Mouse (Mus musculus) lung, embryonic 16.5 days (tissue): ENCODE results near the gene Sh2b1. TPM values are rescaled to one million over a fixed set of nuclear protein-coding genes. Genes with fewer than 3 reads are reported as not detected.

Experiments
- ATAC-seq: fragments of 200-750 bp; cut with Nextera tagmentation; 2 replicates; pipeline ENCODE4 v1.8.0; 2017; ENCODE audit warnings: low read depth, mild to moderate bottlenecking, moderate library complexity
- H3K27ac ChIP-seq: fragments of 300-500 bp; sonication (generic); 2 replicates; pipeline ENCODE4 v1.5.1; 2014; ENCODE audit warnings: mild to moderate bottlenecking, control low read depth, low read length
- H3K27me3 ChIP-seq: fragments of 300-500 bp; sonication (generic); 2 replicates; pipeline ENCODE4 v1.6.1; 2014; ENCODE audit warnings: low read depth, low read length, mixed read lengths; ENCODE audit not compliant: control insufficient read depth, insufficient read depth
- H3K36me3 ChIP-seq: fragments of 300-500 bp; sonication (generic); 2 replicates; pipeline ENCODE4 v1.6.1; 2014; ENCODE audit warnings: low read length; ENCODE audit not compliant: control insufficient read depth, insufficient read depth
- H3K4me1 ChIP-seq: fragments of 300-500 bp; sonication (generic); replicated peaks from 2 replicates; pipeline ENCODE4 v1.6.1; 2014; ENCODE audit warnings: low read length, mixed read lengths; ENCODE audit not compliant: control insufficient read depth, insufficient read depth
- H3K4me2 ChIP-seq: fragments of 300-500 bp; sonication (generic); 2 replicates; pipeline ENCODE4 v1.6.1; 2014; ENCODE audit warnings: low read depth, low read length, control low read depth
- H3K4me3 ChIP-seq: fragments of 300-500 bp; sonication (generic); 2 replicates; pipeline ENCODE4 v1.5.1; 2014; ENCODE audit warnings: mild to moderate bottlenecking, low read length, control low read depth
- H3K9ac ChIP-seq: fragments of 300-500 bp; sonication (generic); 2 replicates; pipeline ENCODE4 v1.6.1; 2014; ENCODE audit warnings: low read length, control low read depth
- H3K9me3 ChIP-seq: fragments of 300-500 bp; sonication (generic); 2 replicates; pipeline ENCODE4 v1.6.1; 2016; ENCODE audit warnings: low read length; ENCODE audit not compliant: control insufficient read depth
- WGBS: fragments of 180-500 bp; shearing (Covaris S2); extraction: QIAGEN DNeasy Blood & Tissue Kit; methylation state at CpG from one replicate; pipeline ENCODE4 v1.1.7; 2014; 5-methylcytosine and 5-hydroxymethylcytosine counted together
- polyA plus RNA-seq: library from polyadenylated mRNA; unstranded; fragments of >200 nt; fragmentation: Nextera tagmentation; extraction: Ambion mirVana; gene quantifications from 2 replicates; pipeline ENCODE4 v1.2.1, GENCODE M21; 2015

The Sh2b1 gene
- polyA plus RNA-seq, 1 experiment from 2014 or later = 48.5 TPM

DNA sequence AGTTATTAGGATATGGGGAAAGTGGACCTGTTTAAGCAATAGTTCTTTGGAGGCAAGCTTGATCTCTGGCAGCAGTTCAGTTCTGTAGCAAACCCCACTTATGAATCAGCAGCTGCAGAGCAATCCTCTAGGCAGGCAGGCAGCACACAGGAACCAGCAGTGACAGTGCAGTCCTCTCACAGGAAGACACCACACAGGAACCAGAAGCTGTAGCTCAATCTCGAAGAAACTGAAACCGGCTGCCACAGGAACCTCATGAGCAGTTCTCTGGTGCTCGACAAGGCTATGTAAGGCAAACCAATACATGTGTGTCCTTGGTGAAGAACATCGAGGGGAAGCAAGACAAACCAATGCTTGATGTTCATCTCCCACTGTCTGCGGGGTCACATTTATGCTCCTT lies 53.5 kb downstream of the Sh2b1 start:
- WGBS = 86% methylated on average over 5 of the region's 5 CpGs
- Histone ChIP-seq H3K4me1 (no peaks in the 10 kb centered on the region), H3K4me3 (no peak overlapping the region), H3K9ac (no peak overlapping the region), H3K9me3 (no peaks in the 10 kb centered on the region), H3K27ac (no peak overlapping the region), H3K36me3 (no peaks in the 10 kb centered on the region), H3K4me2 (no peak overlapping the region), H3K27me3 (no peaks in the 10 kb centered on the region)
- ATAC-seq = no peak

DNA sequence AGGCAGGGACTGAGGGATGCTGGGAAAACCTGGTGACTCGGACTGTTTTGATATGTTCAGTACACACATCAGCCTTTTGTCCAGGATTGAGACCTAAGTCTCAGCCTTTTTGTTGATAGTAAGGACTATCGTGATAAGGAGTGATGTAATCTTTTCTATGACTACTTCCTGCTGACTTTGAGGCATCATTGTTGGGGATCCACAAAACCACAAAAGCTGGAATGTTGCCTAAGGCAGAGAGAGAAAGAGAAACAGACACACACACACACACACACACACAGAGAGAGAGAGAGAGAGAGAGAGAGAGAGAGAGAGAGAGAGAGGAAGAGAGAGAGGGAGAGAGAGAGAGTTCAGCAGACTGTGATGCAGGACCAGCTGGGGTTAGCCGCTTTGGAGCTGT lies 56.7 kb downstream of the Sh2b1 start:
- H3K4me2 ChIP-seq = no peak overlapping the region
- no peaks in the 10 kb centered on the region for H3K4me1 ChIP-seq
- ATAC-seq = no peak
- H3K9me3 ChIP-seq = no peaks in the 10 kb centered on the region
- H3K27me3 ChIP-seq = no peaks in the 10 kb centered on the region
- H3K4me3 ChIP-seq = no peak overlapping the region
- 36% methylated on average over 3 of the region's 3 CpGs for WGBS
- no peak overlapping the region for H3K9ac ChIP-seq
- H3K36me3 ChIP-seq = no peaks in the 10 kb centered on the region
- no peak overlapping the region for H3K27ac ChIP-seq

DNA sequence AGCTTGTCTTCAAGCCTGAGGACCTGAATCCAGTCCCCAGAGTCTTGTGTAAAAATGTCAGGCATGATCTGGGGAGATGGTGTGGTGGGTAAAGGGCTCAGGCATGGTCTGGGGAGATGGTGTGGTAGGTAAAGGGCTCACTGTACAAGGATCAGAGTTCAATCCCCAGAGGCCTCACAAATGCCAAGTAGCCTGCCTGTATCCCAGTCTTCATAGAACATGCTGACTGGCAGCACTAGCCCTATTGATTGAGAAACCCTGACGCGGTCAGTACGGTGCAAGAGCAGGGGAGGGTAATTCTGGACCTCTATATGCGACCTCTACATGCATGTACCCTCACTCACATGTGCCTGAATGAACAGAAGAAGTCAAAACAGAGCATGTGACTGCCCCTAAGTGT lies 57.6 kb downstream of the Sh2b1 start:
- Histone ChIP-seq H3K36me3 (no peaks in the 10 kb centered on the region), H3K4me2 (no peak overlapping the region), H3K4me3 (no peak overlapping the region), H3K27me3 (no peaks in the 10 kb centered on the region), H3K9ac (no peak overlapping the region), H3K27ac (no peak overlapping the region), H3K9me3 (no peaks in the 10 kb centered on the region), H3K4me1 (no peaks in the 10 kb centered on the region)
- ATAC-seq = no peak
- 87% methylated on average over 4 of the region's 4 CpGs for WGBS

DNA sequence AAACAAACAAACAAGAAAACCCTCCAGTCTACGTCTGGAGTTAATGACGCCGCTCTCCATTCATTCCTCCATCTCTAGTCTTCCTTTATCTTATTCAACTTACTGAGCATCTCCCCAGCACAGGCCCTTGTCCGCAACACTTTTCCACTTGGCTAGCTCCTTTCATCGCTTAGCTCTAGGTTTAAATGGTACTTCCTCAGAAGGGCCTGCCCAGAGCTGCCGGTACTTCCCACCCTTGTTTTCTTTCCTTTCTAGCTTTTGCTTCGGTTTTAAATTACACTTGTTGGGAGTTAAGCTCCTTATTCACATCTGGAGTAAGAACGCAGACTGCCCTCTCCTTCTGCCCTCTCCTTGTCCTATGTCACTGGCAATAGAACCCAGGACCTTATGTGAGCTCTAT lies 58.2 kb downstream of the Sh2b1 start:
- Histone ChIP-seq H3K9me3 (no peaks in the 10 kb centered on the region), H3K36me3 (no peaks in the 10 kb centered on the region), H3K4me1 (no peaks in the 10 kb centered on the region), H3K27ac (no peak overlapping the region), H3K4me2 (no peak overlapping the region), H3K27me3 (no peaks in the 10 kb centered on the region), H3K9ac (no peak overlapping the region), H3K4me3 (no peak overlapping the region)
- ATAC-seq = no peak
- 65% methylated on average over 8 of the region's 8 CpGs for WGBS

Other genes starting within 250 kb of the Sh2b1 start
- 14.0 and 16.5 TPM in 2 replicates for gene Sbk1, start 202.8 kb downstream of the Sh2b1 start, polyA plus RNA-seq
- 4.5 and 10.9 TPM in 2 replicates for gene Lat, start 105.9 kb downstream of the Sh2b1 start, polyA plus RNA-seq
- 54.3 and 55.1 TPM in 2 replicates for gene Spns1, start 98.0 kb downstream of the Sh2b1 start, polyA plus RNA-seq
- gene Nfatc2ip, start 78.7 kb downstream of the Sh2b1 start, polyA plus RNA-seq = 2.3 and 2.4 TPM in 2 replicates
- 0.09 and 0.11 TPM in 2 replicates for gene Cd19, start 60.5 kb downstream of the Sh2b1 start, polyA plus RNA-seq
- 34.2 and 35.3 TPM in 2 replicates for gene Rabep2, start 46.7 kb downstream of the Sh2b1 start, polyA plus RNA-seq
- 5.1 and 33.6 TPM in 2 replicates for gene Atp2a1, start 12.3 kb downstream of the Sh2b1 start, polyA plus RNA-seq
- gene Tufm, start 11.9 kb upstream of the Sh2b1 start, polyA plus RNA-seq = 106 and 112 TPM in 2 replicates
- gene Atxn2l, start 28.0 kb upstream of the Sh2b1 start, polyA plus RNA-seq = 36.0 and 38.5 TPM in 2 replicates
- 181 and 187 TPM in 2 replicates for gene Eif3c, start 91.0 kb upstream of the Sh2b1 start, polyA plus RNA-seq
- gene Apobr, start 109.5 kb upstream of the Sh2b1 start, polyA plus RNA-seq = 1.6 and 2.3 TPM in 2 replicates
- 31.2 and 31.7 TPM in 2 replicates for gene Cln3, start 110.4 kb upstream of the Sh2b1 start, polyA plus RNA-seq
- gene Il27, start 119.5 kb upstream of the Sh2b1 start, polyA plus RNA-seq = not detected in 2 replicates
- 34.2 and 53.9 TPM in 2 replicates for gene Nupr1, start 155.4 kb upstream of the Sh2b1 start, polyA plus RNA-seq
- gene Sgf29, start 173.9 kb upstream of the Sh2b1 start, polyA plus RNA-seq = 42.9 and 47.3 TPM in 2 replicates
- gene Sult1a1, start 201.0 kb upstream of the Sh2b1 start, polyA plus RNA-seq = 12.3 and 21.1 TPM in 2 replicates
- gene Bola2, start 220.0 kb upstream of the Sh2b1 start, polyA plus RNA-seq = 102 and 108 TPM in 2 replicates
- gene Slx1b, start 220.4 kb upstream of the Sh2b1 start, polyA plus RNA-seq = 11.1 and 11.9 TPM in 2 replicates
- 42.4 and 59.5 TPM in 2 replicates for gene Coro1a, start 232.4 kb upstream of the Sh2b1 start, polyA plus RNA-seq